ENCODE assay signal across 10 mouse cellular contexts in genomic region chr3:84252776-84253654, GRCm38 (mm10). TPM values are rescaled to one million over a fixed set of nuclear protein-coding genes. Genes with fewer than 3 reads are reported as not detected.
DNase-seq lines count a peak whose midpoint lies in the region; ATAC-seq lines count a peak whose summit lies in the region.
"Had no signal": no experiment of that assay in that cellular context is flagged by ENCODE, and none has a peak within 500 bp of the region (broad histone marks: within the 10 kb centered on the region; RNA-seq: fewer than 3 reads in every experiment).

No protein-coding gene starts in this region.

- no peaks in the 10 kb centered on the region for H3K27me3 ChIP-seq in hindbrain, embryonic 11.5 days (ENCODE audit: control insufficient read depth, insufficient read depth, low read length)
- H3K27me3 ChIP-seq in stomach, embryonic 14.5 days (ENCODE audit: control insufficient read depth, insufficient read depth, low read length), result no peaks in the 10 kb centered on the region

- ATAC-seq in hindbrain, embryonic 11.5 days (ENCODE audit: low FRiP score), result peak; percentile 44
- peak; percentile 79 for ATAC-seq in stomach, embryonic 14.5 days (ENCODE audit: insufficient number of reproducible peaks, insufficient read depth, low FRiP score, low read depth)
- ATAC-seq: CD4-positive, CD25-positive, alpha-beta regulatory T cell, adult 4 months had no signal

- H3K4me2 ChIP-seq in hindbrain, embryonic 11.5 days (replicated peaks; ENCODE audit: low read depth, low read length), result no peak overlapping the region
- no peak overlapping the region for H3K4me2 ChIP-seq in stomach, embryonic 14.5 days (replicated peaks; ENCODE audit: low read depth, low read length)

- H3K27ac ChIP-seq in hindbrain, embryonic 11.5 days (ENCODE audit: low read depth, low read length), result peak overlapping the region; percentile 48
- peak overlapping the region; percentile 59; the same call in 1 of the 2 replicates for H3K27ac ChIP-seq in stomach, embryonic 14.5 days (ENCODE audit: low read length)

- H3K9ac ChIP-seq in hindbrain, embryonic 11.5 days (ENCODE audit: low read depth, low read length), result no peak overlapping the region
- H3K9ac ChIP-seq in stomach, embryonic 14.5 days (replicated peaks; ENCODE audit: low read depth, low read length), result no peak overlapping the region

- H3K4me1 ChIP-seq in hindbrain, embryonic 11.5 days (replicated peaks; ENCODE audit: control insufficient read depth, insufficient read depth, low read length), result peaks cover 7% of the 10 kb centered on the region; the same call in 1 of the 2 replicates
- H3K4me1 ChIP-seq in stomach, embryonic 14.5 days (ENCODE audit: control insufficient read depth, insufficient read depth, low read length), result peaks cover 12% of the 10 kb centered on the region; the same call in 1 of the 2 replicates

- no peaks in the 10 kb centered on the region for H3K9me3 ChIP-seq in hindbrain, embryonic 11.5 days (ENCODE audit: control insufficient read depth, low read length)
- no peaks in the 10 kb centered on the region for H3K9me3 ChIP-seq in stomach, embryonic 14.5 days (ENCODE audit: control insufficient read depth, low read depth, low read length)

- H3K36me3 ChIP-seq in hindbrain, embryonic 11.5 days (ENCODE audit: control insufficient read depth, insufficient read depth, low read length), result no peaks in the 10 kb centered on the region
- H3K36me3 ChIP-seq in stomach, embryonic 14.5 days (ENCODE audit: control insufficient read depth, insufficient read depth, low read length), result no peaks in the 10 kb centered on the region; the same call in 1 of the 2 replicates

- H3K4me3 ChIP-seq in hindbrain, embryonic 11.5 days (ENCODE audit: low read depth, low read length), result no peak overlapping the region
- H3K4me3 ChIP-seq in stomach, embryonic 14.5 days (ENCODE audit: low read depth, low read length), result no peak overlapping the region

- DNase-seq in left cerebral cortex, postnatal 10 days (ENCODE audit: extremely low spot score in 1 of 2, low spot score in 2 of 2), result peak; percentile 37 to 69
- DNase-seq in left cerebral cortex, adult 11 months (ENCODE audit: low spot score), result no peak
- DNase-seq in hindbrain, embryonic 11.5 days (ENCODE audit: low spot score), result no peak
- DNase-seq in left cerebral cortex, postnatal 4 days, result peak; percentile 62
- no peak for DNase-seq in cerebellum, adult 11 months
- no peak for DNase-seq in spleen, postnatal 10 days (ENCODE audit: low spot score in 2 of 2)
- DNase-seq in kidney, postnatal 14 days, result no peak
- DNase-seq: lung, postnatal 10 days had no signal

- intact Hi-C loops in left cerebral cortex, postnatal 10 days (cut with DNase I), result no loop called here
- intact Hi-C loops in left cerebral cortex, postnatal 4 days (cut with DNase I), result no loop called here

- 74% methylated on average over 11 of the region's 11 CpGs for WGBS in hindbrain, embryonic 11.5 days
- WGBS in stomach, embryonic 14.5 days, result 65% methylated on average over 11 of the region's 11 CpGs

RNA-seq across cellular contexts. Expression of gene Trim2, which starts 53.7 kb away (rescaled TPM):
- 100 to 1,000 TPM; 186 to 212 TPM for total RNA-seq in left cerebral cortex, postnatal 10 days (2021)
- 104 and 109 TPM in 2 replicates for polyA plus RNA-seq in hindbrain, embryonic 11.5 days (2014; fragmentation: Nextera tagmentation; extraction: Ambion mirVana)
- total RNA-seq in left cerebral cortex, postnatal 4 days (2021), result 100 to 1,000 TPM; 331 to 352 TPM
- 37.1 and 38.0 TPM in 2 replicates for polyA plus RNA-seq in stomach, embryonic 14.5 days (2014; fragmentation: Nextera tagmentation; extraction: Ambion mirVana)

Comparison
In these comparisons a context has a peak if more than half of its experiments do, and no peak if none do; other contexts are left out.
1. DNase-seq: peak in left cerebral cortex, postnatal 10 days (2 of 2) and left cerebral cortex, postnatal 4 days (single experiment); none in left cerebral cortex, adult 11 months (single experiment), hindbrain, embryonic 11.5 days (single experiment), cerebellum, adult 11 months (single experiment), spleen, postnatal 10 days (0 of 2) and kidney, postnatal 14 days (single experiment).